Mouse (Mus musculus) retina, adult 2 months (tissue): ENCODE data around the gene Ror1.

ENCODE experiments used
- DNase-seq: peaks from one replicate; pipeline ENCODE4 v3.0.0-alpha.2; 2012; ENCODE audit warnings: low read depth, low spot score

Ror1 gene

DNA sequence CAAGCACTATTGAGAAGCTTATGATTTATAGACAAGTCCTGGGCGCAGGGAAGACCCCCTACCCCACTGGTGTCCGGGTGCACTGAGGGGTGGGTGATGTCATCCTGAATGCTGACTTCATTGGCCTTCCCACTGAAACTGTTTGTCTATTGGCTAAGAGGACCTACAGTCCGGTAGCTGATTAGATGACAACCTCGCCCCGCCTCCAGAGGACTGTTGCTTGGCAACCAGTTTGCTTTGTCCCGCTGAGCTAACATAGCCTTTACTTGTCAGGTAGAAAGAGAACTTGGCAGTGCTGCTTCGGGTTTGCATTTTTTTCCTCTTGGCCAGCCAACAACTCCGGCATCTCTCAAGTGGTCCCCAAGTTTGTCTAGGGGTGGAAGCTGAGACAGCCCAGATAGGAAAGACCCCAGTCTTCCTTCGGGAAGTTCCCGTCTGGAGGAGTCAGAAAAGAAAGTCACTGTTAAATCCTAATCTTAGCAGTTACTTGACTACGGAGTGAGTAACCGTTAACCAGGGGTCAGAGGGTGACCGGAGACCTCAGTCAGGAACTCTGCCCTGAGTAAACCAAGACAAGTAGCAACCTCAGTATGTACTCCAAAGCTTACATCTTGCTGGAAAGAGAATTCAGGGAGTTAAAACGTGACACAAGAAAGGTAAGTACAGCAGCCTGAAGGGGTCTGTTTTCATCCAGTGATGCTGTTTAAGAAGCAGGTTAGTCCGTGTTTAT lies 383.2 kb downstream of the Ror1 start, which contains the start of gene Ube2u:
TSS of gene Ube2u (plus strand) at position 258 of the 730 bp plus-strand sequence.
- no peak for DNase-seq

DNA sequence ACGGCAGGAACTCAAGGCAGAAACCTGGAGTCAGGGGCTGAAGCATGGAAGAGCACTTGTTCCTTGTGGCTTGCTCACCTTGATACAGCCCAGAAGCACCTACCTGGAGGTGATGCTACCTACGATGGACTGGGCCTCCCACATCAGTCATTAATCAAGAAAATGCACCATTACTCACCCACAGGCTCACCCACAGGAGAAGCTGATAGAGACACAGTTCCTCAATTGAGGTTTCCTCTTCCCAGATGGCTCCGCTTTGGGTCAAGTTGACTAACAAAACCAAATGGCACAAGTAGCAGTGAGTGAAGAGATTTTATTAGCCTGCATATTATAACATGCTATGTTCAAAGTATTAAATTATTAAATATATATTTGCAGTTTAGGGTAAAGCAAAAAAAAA lies 392.9 kb downstream of the Ror1 start:
- no peak for DNase-seq
